Mouse (Mus musculus) kidney, embryonic 15.5 days (tissue): ENCODE measurements around the gene Slc27a4. TPM values are rescaled to one million over a fixed set of nuclear protein-coding genes. Genes with fewer than 3 reads are reported as not detected.
A peak's percentile ranks its signal among the peaks of the same experiment; 100 is the strongest.
"Not testable (repeated sequence)": the region's sequence is repeated elsewhere in the genome, so short reads cannot be mapped to it uniquely, and the experiment has no call there.

Source experiments
- ATAC-seq: fragments of 200-750 bp; cut with Nextera tagmentation; replicated peaks from 2 replicates; pipeline ENCODE4 v1.8.0; 2017; ENCODE audit warnings: moderate TSS enrichment; ENCODE audit not compliant: low FRiP score
- H3K27ac ChIP-seq: fragments of 300-500 bp; sonication (generic); 2 replicates; pipeline ENCODE4 v1.5.1; 2015; ENCODE audit warnings: mild to moderate bottlenecking, inconsistent platforms
- H3K27me3 ChIP-seq: fragments of 300-500 bp; sonication (generic); 2 replicates; pipeline ENCODE4 v1.6.1; 2015; ENCODE audit warnings: inconsistent platforms
- H3K36me3 ChIP-seq: fragments of 300-500 bp; sonication (generic); 2 replicates; pipeline ENCODE4 v1.6.1; 2015; ENCODE audit warnings: inconsistent platforms
- H3K4me1 ChIP-seq: fragments of 300-500 bp; sonication (generic); 2 replicates; pipeline ENCODE4 v1.6.1; 2015; ENCODE audit warnings: inconsistent platforms
- H3K4me2 ChIP-seq: fragments of 300-500 bp; sonication (generic); 2 replicates; pipeline ENCODE4 v1.6.1; 2015; ENCODE audit warnings: moderate library complexity, mild to moderate bottlenecking, inconsistent platforms
- H3K4me3 ChIP-seq: fragments of 300-500 bp; sonication (generic); replicated peaks from 2 replicates; pipeline ENCODE4 v1.5.1; 2015; ENCODE audit warnings: mild to moderate bottlenecking, inconsistent platforms
- H3K9ac ChIP-seq: fragments of 300-500 bp; sonication (generic); 2 replicates; pipeline ENCODE4 v1.6.1; 2015; ENCODE audit warnings: mild to moderate bottlenecking, inconsistent platforms
- H3K9me3 ChIP-seq: fragments of 300-500 bp; sonication (generic); replicated peaks from 2 replicates; pipeline ENCODE4 v1.6.1; 2016; ENCODE audit warnings: inconsistent platforms
- WGBS: fragments of 180-500 bp; shearing (Covaris S2); methylation state at CpG from one replicate; pipeline ENCODE4 v1.1.7; 2015; ENCODE audit warnings: mixed read lengths; 5-methylcytosine and 5-hydroxymethylcytosine counted together
- polyA plus RNA-seq: library from polyadenylated mRNA; unstranded; fragments of >200 nt; fragmentation: Nextera tagmentation; extraction: Ambion mirVana; gene quantifications from 2 replicates; pipeline ENCODE4 v1.2.1, GENCODE M21; 2015

Slc27a4 gene
- 15.6 and 16.4 TPM in 2 replicates for polyA plus RNA-seq

GRCm38 (mm10) chr2:29802075-29802826, at the start of gene Slc27a4:
Gene Slc27a4, plus strand, starts transcription at chr2:29802634.
- Histone ChIP-seq H3K4me1 (peaks cover 13% of the 10 kb centered on the region), H3K9me3 (no peaks in the 10 kb centered on the region), H3K27ac (peak within 1 kb of the TSS; percentile 80), H3K9ac (peak within 1 kb of the TSS; percentile 90), H3K27me3 (no peaks in the 10 kb centered on the region), H3K4me3 (peak within 1 kb of the TSS; percentile 92), H3K36me3 (peaks cover 29% of the 10 kb centered on the region), H3K4me2 (peak within 1 kb of the TSS; percentile 91)
- ATAC-seq = peak; percentile 98
- WGBS = 5% methylated on average over 28 of the region's 28 CpGs

- H3K9me3 ChIP-seq = no peaks in the 10 kb centered on the region
- H3K4me3 ChIP-seq = no peak overlapping the region
- H3K27me3 ChIP-seq = peaks cover 22% of the 10 kb centered on the region
- no peak overlapping the region for H3K9ac ChIP-seq
- no peak overlapping the region for H3K4me2 ChIP-seq
- H3K4me1 ChIP-seq = peaks cover 15% of the 10 kb centered on the region
- H3K36me3 ChIP-seq = no peaks in the 10 kb centered on the region
- H3K27ac ChIP-seq = no peak overlapping the region
- no peak for ATAC-seq
These were observed 46.7 kb upstream of the Slc27a4 start for GRCm38 (mm10) chr2:29755693-29756092.

- no peaks in the 10 kb centered on the region for H3K9me3 ChIP-seq
- H3K9ac ChIP-seq = no peak overlapping the region
- H3K27me3 ChIP-seq = no peaks in the 10 kb centered on the region
- 0% methylated on average over 1 of the region's 1 CpGs for WGBS
- no peak overlapping the region for H3K4me3 ChIP-seq
- no peak overlapping the region for H3K4me2 ChIP-seq
- no peak overlapping the region for H3K27ac ChIP-seq
- peaks cover 14% of the 10 kb centered on the region; the same call in 1 of the 2 replicates for H3K4me1 ChIP-seq
- peak; percentile 43 for ATAC-seq
- H3K36me3 ChIP-seq = no peaks in the 10 kb centered on the region
These were observed 37.6 kb upstream of the Slc27a4 start for GRCm38 (mm10) chr2:29764831-29765230.

- Histone ChIP-seq H3K36me3 (peaks cover 3% of the 10 kb centered on the region; the same call in 1 of the 2 replicates), H3K9me3 (no peaks in the 10 kb centered on the region), H3K4me3 (no peak overlapping the region), H3K27ac (peak overlapping the region; percentile 76), H3K9ac (no peak overlapping the region), H3K4me1 (peaks cover 14% of the 10 kb centered on the region; the same call in 1 of the 2 replicates), H3K4me2 (no peak overlapping the region), H3K27me3 (no peaks in the 10 kb centered on the region)
- peak; percentile 52; the same call in 1 of the 2 replicates for ATAC-seq
- 50% methylated on average over 11 of the region's 11 CpGs for WGBS
These were observed 34.3 kb upstream of the Slc27a4 start for GRCm38 (mm10) chr2:29767976-29768709.

GRCm38 (mm10) chr2:29768901-29769300, 33.5 kb upstream of the Slc27a4 start:
- Histone ChIP-seq H3K36me3 (peaks cover 11% of the 10 kb centered on the region; the same call in 1 of the 2 replicates), H3K9ac (no peak overlapping the region), H3K9me3 (no peaks in the 10 kb centered on the region), H3K4me2 (no peak overlapping the region), H3K27me3 (no peaks in the 10 kb centered on the region), H3K4me1 (peaks cover 14% of the 10 kb centered on the region; the same call in 1 of the 2 replicates), H3K27ac (peak overlapping the region; percentile 76), H3K4me3 (no peak overlapping the region)
- ATAC-seq = no peak
- WGBS = 63% methylated on average over 9 of the region's 9 CpGs

GRCm38 (mm10) chr2:29770162-29770561, 32.3 kb upstream of the Slc27a4 start:
- Histone ChIP-seq H3K4me2 (no peak overlapping the region), H3K27me3 (no peaks in the 10 kb centered on the region), H3K36me3 (peaks cover 17% of the 10 kb centered on the region; the same call in 1 of the 2 replicates), H3K9ac (no peak overlapping the region), H3K4me3 (no peak overlapping the region), H3K27ac (no peak overlapping the region), H3K9me3 (no peaks in the 10 kb centered on the region), H3K4me1 (peaks cover 14% of the 10 kb centered on the region; the same call in 1 of the 2 replicates)
- ATAC-seq = no peak

- H3K4me2 ChIP-seq = no peak overlapping the region
- H3K9ac ChIP-seq = no peak overlapping the region
- H3K27me3 ChIP-seq = no peaks in the 10 kb centered on the region
- H3K9me3 ChIP-seq = no peaks in the 10 kb centered on the region
- no peak for ATAC-seq
- H3K4me3 ChIP-seq = no peak overlapping the region
- peaks cover 14% of the 10 kb centered on the region; the same call in 1 of the 2 replicates for H3K4me1 ChIP-seq
- no peak overlapping the region for H3K27ac ChIP-seq
- 80% methylated on average over 8 of the region's 8 CpGs for WGBS
- H3K36me3 ChIP-seq = peaks cover 28% of the 10 kb centered on the region
These were observed 30.6 kb upstream of the Slc27a4 start for GRCm38 (mm10) chr2:29771611-29772461.

- H3K27ac ChIP-seq = no peak overlapping the region
- ATAC-seq = no peak
- no peak overlapping the region for H3K4me2 ChIP-seq
- H3K4me1 ChIP-seq = peaks cover 9% of the 10 kb centered on the region; the same call in 1 of the 2 replicates
- H3K36me3 ChIP-seq = peaks cover 43% of the 10 kb centered on the region
- no peak overlapping the region for H3K9ac ChIP-seq
- no peak overlapping the region for H3K4me3 ChIP-seq
- no peaks in the 10 kb centered on the region for H3K9me3 ChIP-seq
- WGBS = 92% methylated on average over 4 of the region's 4 CpGs
- no peaks in the 10 kb centered on the region for H3K27me3 ChIP-seq
These were observed 29.1 kb upstream of the Slc27a4 start for GRCm38 (mm10) chr2:29773323-29773722.

GRCm38 (mm10) chr2:29781256-29781655, 21.2 kb upstream of the Slc27a4 start:
- ATAC-seq, H3K9me3 ChIP-seq, H3K4me3 ChIP-seq, H3K9ac ChIP-seq, H3K27me3 ChIP-seq, H3K4me2 ChIP-seq, H3K4me1 ChIP-seq, H3K27ac ChIP-seq: not testable (repeated sequence)
- peaks cover 99% of the 10 kb centered on the region for H3K36me3 ChIP-seq
- WGBS = 93% methylated on average over 2 of the region's 2 CpGs

GRCm38 (mm10) chr2:29784290-29784689, 18.1 kb upstream of the Slc27a4 start:
- Histone ChIP-seq H3K27ac (no peak overlapping the region), H3K36me3 (peaks cover 74% of the 10 kb centered on the region)
- ATAC-seq = no peak

GRCm38 (mm10) chr2:29787104-29787917, 15.1 kb upstream of the Slc27a4 start, which contains the start of gene Coq4:
Gene Coq4, plus strand, starts transcription at chr2:29787493.
- Histone ChIP-seq H3K36me3 (peaks cover 70% of the 10 kb centered on the region), H3K9ac (peak within 1 kb of the TSS; percentile 76), H3K4me2 (peak within 1 kb of the TSS; percentile 89), H3K27me3 (no peaks in the 10 kb centered on the region), H3K4me3 (peak within 1 kb of the TSS; percentile 83), H3K9me3 (no peaks in the 10 kb centered on the region), H3K4me1 (peaks cover 17% of the 10 kb centered on the region), H3K27ac (peak within 1 kb of the TSS; percentile 87)
- whole genome bisulfite sequencing = 2% methylated on average over 31 of the region's 31 CpGs
- ATAC-seq = peak; percentile 89

More at GRCm38 (mm10) chr2:29784290-29784689, 18.1 kb upstream of the Slc27a4 start:
- Histone ChIP-seq H3K9ac (no peak overlapping the region), H3K27me3 (no peaks in the 10 kb centered on the region), H3K4me1 (peaks cover 17% of the 10 kb centered on the region), H3K4me3 (no peak overlapping the region), H3K4me2 (no peak overlapping the region), H3K9me3 (peaks cover 5% of the 10 kb centered on the region; the same call in 1 of the 2 replicates)
- WGBS = 74% methylated on average over 4 of the region's 4 CpGs
